Mouse (Mus musculus) forebrain, embryonic 15.5 days (tissue): ENCODE results near the gene Unc79. TPM values are rescaled to one million over a fixed set of nuclear protein-coding genes. Genes with fewer than 3 reads are reported as not detected.

ENCODE experiments used
- ATAC-seq: fragments of 200-750 bp; cut with Nextera tagmentation; replicated peaks from 2 replicates; pipeline ENCODE4 v1.8.0; 2017; ENCODE audit warnings: mild to moderate bottlenecking, moderate TSS enrichment, moderate library complexity
- H3K27ac ChIP-seq: fragments of 300-500 bp; sonication (generic); replicated peaks from 2 replicates; pipeline ENCODE4 v1.5.1; 2015; ENCODE audit warnings: mild to moderate bottlenecking, inconsistent platforms
- H3K27me3 ChIP-seq: fragments of 300-500 bp; sonication (generic); 2 replicates; pipeline ENCODE4 v1.6.1; 2015; ENCODE audit warnings: inconsistent platforms
- H3K36me3 ChIP-seq: fragments of 300-500 bp; sonication (generic); 2 replicates; pipeline ENCODE4 v1.6.1; 2015; ENCODE audit warnings: mild to moderate bottlenecking, inconsistent platforms
- H3K4me1 ChIP-seq: fragments of 300-500 bp; sonication (generic); 2 replicates; pipeline ENCODE4 v1.6.1; 2015; ENCODE audit warnings: inconsistent platforms
- H3K4me2 ChIP-seq: fragments of 300-500 bp; sonication (generic); replicated peaks from 2 replicates; pipeline ENCODE4 v1.6.1; 2015; ENCODE audit warnings: mild to moderate bottlenecking, inconsistent platforms
- H3K4me3 ChIP-seq: fragments of 300-500 bp; sonication (generic); 2 replicates; pipeline ENCODE4 v1.5.1; 2015; ENCODE audit warnings: mild to moderate bottlenecking, inconsistent platforms
- H3K9ac ChIP-seq: fragments of 300-500 bp; sonication (generic); replicated peaks from 2 replicates; pipeline ENCODE4 v1.6.1; 2015; ENCODE audit warnings: mild to moderate bottlenecking, inconsistent platforms
- H3K9me3 ChIP-seq: fragments of 300-500 bp; sonication (generic); 2 replicates; pipeline ENCODE4 v1.6.1; 2016; ENCODE audit warnings: inconsistent platforms
- WGBS: fragments of 180-500 bp; shearing (Covaris S2); methylation state at CpG from one replicate; pipeline ENCODE4 v1.1.7; 2015; ENCODE audit warnings: mixed read lengths; 5-methylcytosine and 5-hydroxymethylcytosine counted together
- polyA plus RNA-seq: library from polyadenylated mRNA; unstranded; fragments of >200 nt; fragmentation: Nextera tagmentation; extraction: Ambion mirVana; gene quantifications from 2 replicates; pipeline ENCODE4 v1.2.1, GENCODE M21; 2015

Unc79 gene
- polyA plus RNA-seq, 1 experiment from 2014 or later, result 7.9 TPM

- no peaks in the 10 kb centered on the region for H3K27me3 ChIP-seq
- H3K4me2 ChIP-seq, result no peak overlapping the region
- H3K36me3 ChIP-seq, result peaks cover 18% of the 10 kb centered on the region
- no peak overlapping the region for H3K27ac ChIP-seq
- H3K4me1 ChIP-seq, result no peaks in the 10 kb centered on the region
- WGBS, result 86% methylated on average over 1 of the region's 1 CpGs
- no peaks in the 10 kb centered on the region for H3K9me3 ChIP-seq
- H3K9ac ChIP-seq, result no peak overlapping the region
- ATAC-seq, result no peak
- no peak overlapping the region for H3K4me3 ChIP-seq
Measured at GRCm38 (mm10) chr12:103099185-103099584, 150.5 kb downstream of the Unc79 start.

- H3K4me1 ChIP-seq, result no peaks in the 10 kb centered on the region
- no peak overlapping the region for H3K4me3 ChIP-seq
- H3K9me3 ChIP-seq, result no peaks in the 10 kb centered on the region
- no peaks in the 10 kb centered on the region for H3K27me3 ChIP-seq
- no peak overlapping the region for H3K9ac ChIP-seq
- peaks cover 20% of the 10 kb centered on the region for H3K36me3 ChIP-seq
- H3K27ac ChIP-seq, result no peak overlapping the region
- ATAC-seq, result no peak
- no peak overlapping the region for H3K4me2 ChIP-seq
- WGBS, result 72% methylated on average over 5 of the region's 5 CpGs
Measured at GRCm38 (mm10) chr12:103100088-103100487, 151.4 kb downstream of the Unc79 start.

- no peaks in the 10 kb centered on the region for H3K4me1 ChIP-seq
- WGBS, result 24% methylated on average over 2 of the region's 2 CpGs
- H3K4me2 ChIP-seq, result no peak overlapping the region
- H3K9me3 ChIP-seq, result no peaks in the 10 kb centered on the region
- no peak overlapping the region for H3K4me3 ChIP-seq
- H3K27me3 ChIP-seq, result no peaks in the 10 kb centered on the region
- ATAC-seq, result no peak
- no peak overlapping the region for H3K27ac ChIP-seq
- peaks cover 25% of the 10 kb centered on the region for H3K36me3 ChIP-seq
- no peak overlapping the region for H3K9ac ChIP-seq
Measured at GRCm38 (mm10) chr12:103103041-103103440, 154.4 kb downstream of the Unc79 start.

GRCm38 (mm10) chr12:103103601-103104000, 154.9 kb downstream of the Unc79 start:
- H3K4me1 ChIP-seq, result no peaks in the 10 kb centered on the region
- no peak for ATAC-seq
- no peak overlapping the region for H3K9ac ChIP-seq
- no peaks in the 10 kb centered on the region for H3K9me3 ChIP-seq
- H3K4me3 ChIP-seq, result no peak overlapping the region
- WGBS, result 19% methylated on average over 5 of the region's 5 CpGs
- H3K27me3 ChIP-seq, result no peaks in the 10 kb centered on the region
- H3K27ac ChIP-seq, result no peak overlapping the region
- peaks cover 31% of the 10 kb centered on the region for H3K36me3 ChIP-seq
- H3K4me2 ChIP-seq, result no peak overlapping the region

- no peak overlapping the region for H3K4me2 ChIP-seq
- H3K27me3 ChIP-seq, result no peaks in the 10 kb centered on the region
- no peak overlapping the region for H3K27ac ChIP-seq
- no peaks in the 10 kb centered on the region for H3K9me3 ChIP-seq
- H3K9ac ChIP-seq, result no peak overlapping the region
- H3K36me3 ChIP-seq, result peaks cover 49% of the 10 kb centered on the region
- WGBS, result 88% methylated on average over 7 of the region's 7 CpGs
- no peak overlapping the region for H3K4me3 ChIP-seq
- H3K4me1 ChIP-seq, result no peaks in the 10 kb centered on the region
- ATAC-seq, result no peak
Measured at GRCm38 (mm10) chr12:103109301-103109700, 160.6 kb downstream of the Unc79 start.

- WGBS, result 91% methylated on average over 8 of the region's 8 CpGs
- Histone ChIP-seq H3K9me3 (no peaks in the 10 kb centered on the region), H3K4me2 (no peak overlapping the region), H3K27me3 (no peaks in the 10 kb centered on the region), H3K4me3 (no peak overlapping the region), H3K36me3 (peaks cover 36% of the 10 kb centered on the region), H3K9ac (no peak overlapping the region), H3K4me1 (peaks cover 2% of the 10 kb centered on the region; the same call in 1 of the 2 replicates), H3K27ac (no peak overlapping the region)
- ATAC-seq, result no peak
Measured at GRCm38 (mm10) chr12:103116639-103117038, 168.0 kb downstream of the Unc79 start.

- no peak overlapping the region for H3K27ac ChIP-seq
- 63% methylated on average over 10 of the region's 10 CpGs for WGBS
- peaks cover 34% of the 10 kb centered on the region for H3K36me3 ChIP-seq
- H3K9ac ChIP-seq, result no peak overlapping the region
- peaks cover 2% of the 10 kb centered on the region; the same call in 1 of the 2 replicates for H3K4me1 ChIP-seq
- no peaks in the 10 kb centered on the region for H3K27me3 ChIP-seq
- H3K4me3 ChIP-seq, result no peak overlapping the region
- no peaks in the 10 kb centered on the region for H3K9me3 ChIP-seq
- no peak overlapping the region for H3K4me2 ChIP-seq
- no peak for ATAC-seq
Measured at GRCm38 (mm10) chr12:103117517-103118193, 169.0 kb downstream of the Unc79 start.

- Histone ChIP-seq H3K27me3 (no peaks in the 10 kb centered on the region), H3K4me3 (no peak overlapping the region), H3K4me2 (no peak overlapping the region), H3K4me1 (peaks cover 2% of the 10 kb centered on the region; the same call in 1 of the 2 replicates), H3K9ac (no peak overlapping the region), H3K27ac (no peak overlapping the region), H3K36me3 (peaks cover 27% of the 10 kb centered on the region; the same call in 1 of the 2 replicates), H3K9me3 (no peaks in the 10 kb centered on the region)
- 83% methylated on average over 5 of the region's 5 CpGs for WGBS
- no peak for ATAC-seq
Measured at GRCm38 (mm10) chr12:103121928-103122327, 173.3 kb downstream of the Unc79 start.

GRCm38 (mm10) chr12:103123861-103124260, 175.2 kb downstream of the Unc79 start:
- no peaks in the 10 kb centered on the region for H3K4me1 ChIP-seq
- no peak overlapping the region for H3K4me2 ChIP-seq
- ATAC-seq, result no peak
- H3K27me3 ChIP-seq, result no peaks in the 10 kb centered on the region
- no peak overlapping the region for H3K9ac ChIP-seq
- no peak overlapping the region for H3K4me3 ChIP-seq
- WGBS, result 42% methylated on average over 1 of the region's 1 CpGs
- peaks cover 30% of the 10 kb centered on the region; the same call in 1 of the 2 replicates for H3K36me3 ChIP-seq
- H3K9me3 ChIP-seq, result no peaks in the 10 kb centered on the region
- no peak overlapping the region for H3K27ac ChIP-seq

- Histone ChIP-seq H3K9me3 (no peaks in the 10 kb centered on the region), H3K4me1 (no peaks in the 10 kb centered on the region), H3K4me3 (no peak overlapping the region), H3K27me3 (no peaks in the 10 kb centered on the region), H3K9ac (no peak overlapping the region), H3K27ac (no peak overlapping the region), H3K4me2 (no peak overlapping the region), H3K36me3 (peaks cover 33% of the 10 kb centered on the region)
- ATAC-seq, result no peak
- 92% methylated on average over 6 of the region's 6 CpGs for WGBS
Measured at GRCm38 (mm10) chr12:103128914-103129313, 180.3 kb downstream of the Unc79 start.

GRCm38 (mm10) chr12:103129395-103130248, 181.0 kb downstream of the Unc79 start:
- Histone ChIP-seq H3K27me3 (no peaks in the 10 kb centered on the region), H3K4me1 (no peaks in the 10 kb centered on the region), H3K27ac (no peak overlapping the region), H3K36me3 (peaks cover 38% of the 10 kb centered on the region), H3K9ac (no peak overlapping the region), H3K9me3 (no peaks in the 10 kb centered on the region), H3K4me2 (no peak overlapping the region), H3K4me3 (no peak overlapping the region)
- ATAC-seq, result no peak
- WGBS, result 90% methylated on average over 17 of the region's 17 CpGs

GRCm38 (mm10) chr12:103131419-103131818, 182.8 kb downstream of the Unc79 start:
- Histone ChIP-seq H3K27ac (no peak overlapping the region), H3K4me1 (no peaks in the 10 kb centered on the region), H3K4me3 (no peak overlapping the region), H3K9me3 (no peaks in the 10 kb centered on the region), H3K4me2 (no peak overlapping the region), H3K9ac (no peak overlapping the region), H3K27me3 (no peaks in the 10 kb centered on the region), H3K36me3 (peaks cover 47% of the 10 kb centered on the region)
- WGBS, result 61% methylated on average over 6 of the region's 6 CpGs
- no peak for ATAC-seq
